Mouse (Mus musculus) layer of hippocampus, postnatal 36 days (tissue): Measurements from ENCODE around the gene Arl14ep. TPM values are rescaled to one million over a fixed set of nuclear protein-coding genes. Genes with fewer than 3 reads are reported as not detected.

ENCODE experiments used
- DNase-seq, 2 experiments: peaks; one replicate each; pipeline ENCODE4 v3.0.0; 2022
- total RNA-seq, 2 experiments: library from RNA; stranded (reverse); gene quantifications; 2 replicates each; pipeline ENCODE4 v1.2.3; 2021

Arl14ep gene
- total RNA-seq, 2 experiments from 2014 or later: 52.8 to 53.5 TPM

GRCm38 (mm10) chr2:106954975-106955374, 19.2 kb downstream of the Arl14ep start:
- no peak for DNase-seq

DNA sequence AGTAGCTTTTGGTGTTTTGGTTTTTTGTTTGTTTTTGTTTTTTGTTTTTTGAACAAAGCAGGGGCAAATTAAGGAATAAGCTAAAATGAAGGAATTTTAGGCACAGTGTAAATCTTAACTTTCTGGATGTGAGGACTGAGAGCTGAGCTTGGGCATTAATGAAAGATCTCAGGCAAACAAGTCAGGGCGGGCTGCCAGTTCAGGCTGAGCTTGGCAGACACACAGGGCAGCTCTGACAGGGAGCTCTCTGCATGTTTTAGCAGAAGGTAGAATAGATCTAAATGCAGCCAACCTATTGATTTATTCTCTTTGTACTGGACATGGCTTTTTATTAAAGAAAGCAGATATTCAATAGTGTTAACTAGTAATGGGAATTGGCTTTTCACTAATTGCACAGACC, 31.8 kb downstream of the Arl14ep start:
- DNase-seq: peak; percentile 48 to 58

GRCm38 (mm10) chr2:106935681-106936080, 38.5 kb downstream of the Arl14ep start:
- no peak for DNase-seq

GRCm38 (mm10) chr2:106929906-106930305, 44.3 kb downstream of the Arl14ep start:
- DNase-seq: no peak

Other genes starting within 250 kb of the Arl14ep start
- not detected for gene Fshb, start 85.2 kb upstream of the Arl14ep start, total RNA-seq